Mouse (Mus musculus) hindbrain, embryonic 10.5 days (tissue): Measurements from ENCODE around the gene Wdr74. TPM values are rescaled to one million over a fixed set of nuclear protein-coding genes. Genes with fewer than 3 reads are reported as not detected.
"Not testable (repeated sequence)": the region's sequence is repeated elsewhere in the genome, so short reads cannot be mapped to it uniquely, and the experiment has no call there.

Experiments
- DNase-seq: peaks from one replicate; pipeline ENCODE4 v3.0.0-alpha.2; 2017; ENCODE audit warnings: low spot score
- H3K27ac ChIP-seq: fragments of 300-500 bp; sonication (generic); 2 replicates; pipeline ENCODE4 v1.5.1; 2016; ENCODE audit warnings: mild to moderate bottlenecking, moderate library complexity
- H3K27me3 ChIP-seq: fragments of 300-500 bp; sonication (generic); 2 replicates; pipeline ENCODE4 v1.6.1; 2016; ENCODE audit warnings: mild to moderate bottlenecking; ENCODE audit not compliant: poor library complexity, insufficient read depth, severe bottlenecking
- H3K36me3 ChIP-seq: fragments of 300-500 bp; sonication (generic); 2 replicates; pipeline ENCODE4 v1.6.1; 2016; ENCODE audit warnings: mild to moderate bottlenecking, moderate library complexity
- H3K4me1 ChIP-seq: fragments of 300-500 bp; sonication (generic); replicated peaks from 2 replicates; pipeline ENCODE4 v1.6.1; 2016; ENCODE audit warnings: mild to moderate bottlenecking
- H3K4me3 ChIP-seq: fragments of 300-500 bp; sonication (generic); 2 replicates; pipeline ENCODE4 v1.5.1; 2016; ENCODE audit warnings: mild to moderate bottlenecking, moderate library complexity
- H3K9me3 ChIP-seq: fragments of 300-500 bp; sonication (generic); 2 replicates; pipeline ENCODE4 v1.6.1; 2016; ENCODE audit warnings: mild to moderate bottlenecking, moderate library complexity
- WGBS: fragments of 180-500 bp; shearing (Covaris S2); methylation state at CpG from one replicate; pipeline ENCODE4 v1.1.7; 2016; 5-methylcytosine and 5-hydroxymethylcytosine counted together
- polyA plus RNA-seq: library from polyadenylated mRNA; unstranded; fragments of >200 nt; fragmentation: Nextera tagmentation; extraction: Ambion mirVana; gene quantifications from 2 replicates; pipeline ENCODE4 v1.2.1, GENCODE M21; 2016

The Wdr74 gene
- polyA plus RNA-seq, 1 experiment from 2014 or later: 112 TPM

- 63% methylated on average over 4 of the region's 4 CpGs for WGBS
- no peaks in the 10 kb centered on the region for H3K27me3 ChIP-seq
- peak overlapping the region; percentile 72 for H3K4me3 ChIP-seq
- no peak for DNase-seq
- peaks cover 31% of the 10 kb centered on the region for H3K36me3 ChIP-seq
- H3K27ac ChIP-seq: peak overlapping the region; percentile 93
- H3K4me1 ChIP-seq: peaks cover 26% of the 10 kb centered on the region
- no peaks in the 10 kb centered on the region for H3K9me3 ChIP-seq
These were observed 13.6 kb upstream of the Wdr74 start for GRCm38 (mm10) chr19:8722021-8722420.

- H3K4me1 ChIP-seq: peaks cover 26% of the 10 kb centered on the region
- no peak for DNase-seq
These were observed 13.1 kb upstream of the Wdr74 start for GRCm38 (mm10) chr19:8722559-8722906.

GRCm38 (mm10) chr19:8722907-8723573 is 12.6 kb upstream of the Wdr74 start, which contains the start of gene Slc3a2:
Gene Slc3a2 (minus strand): TSS chr19:8723369.
- Histone ChIP-seq H3K36me3 (peaks cover 32% of the 10 kb centered on the region), H3K27me3 (no peaks in the 10 kb centered on the region), H3K27ac (peak within 1 kb of the TSS; percentile 93), H3K9me3 (no peaks in the 10 kb centered on the region), H3K4me3 (peak within 1 kb of the TSS; percentile 72), H3K4me1 (peaks cover 26% of the 10 kb centered on the region)
- DNase-seq: peak; percentile 97
- WGBS: under 1% methylated on average over 50 of the region's 50 CpGs

More at GRCm38 (mm10) chr19:8722559-8722906, 13.1 kb upstream of the Wdr74 start:
- Histone ChIP-seq H3K27ac (peak overlapping the region; percentile 93), H3K27me3 (no peaks in the 10 kb centered on the region), H3K9me3 (no peaks in the 10 kb centered on the region), H3K4me3 (peak overlapping the region; percentile 72), H3K36me3 (peaks cover 32% of the 10 kb centered on the region)
- WGBS: 3% methylated on average over 5 of the region's 5 CpGs

GRCm38 (mm10) chr19:8723574-8724346 is 11.9 kb upstream of the Wdr74 start:
- peaks cover 32% of the 10 kb centered on the region for H3K36me3 ChIP-seq
- under 1% methylated on average over 20 of the region's 20 CpGs for WGBS
- H3K9me3 ChIP-seq: no peaks in the 10 kb centered on the region
- H3K4me1 ChIP-seq: peaks cover 26% of the 10 kb centered on the region
- peak overlapping the region; percentile 93 for H3K27ac ChIP-seq
- DNase-seq: peak; percentile 28
- H3K27me3 ChIP-seq: no peaks in the 10 kb centered on the region
- peak overlapping the region; percentile 72 for H3K4me3 ChIP-seq

- no peaks in the 10 kb centered on the region for H3K27me3 ChIP-seq
- WGBS: 6% methylated on average over 2 of the region's 2 CpGs
- peak overlapping the region; percentile 93 for H3K27ac ChIP-seq
- no peak for DNase-seq
- no peaks in the 10 kb centered on the region for H3K9me3 ChIP-seq
- peak overlapping the region; percentile 72 for H3K4me3 ChIP-seq
- H3K4me1 ChIP-seq: peaks cover 26% of the 10 kb centered on the region
- peaks cover 32% of the 10 kb centered on the region for H3K36me3 ChIP-seq
These were observed 11.2 kb upstream of the Wdr74 start for GRCm38 (mm10) chr19:8724392-8724791.

- H3K27ac ChIP-seq: no peak overlapping the region
- H3K27me3 ChIP-seq: no peaks in the 10 kb centered on the region
- peaks cover 26% of the 10 kb centered on the region for H3K4me1 ChIP-seq
- DNase-seq: no peak
- H3K9me3 ChIP-seq: no peaks in the 10 kb centered on the region
- H3K4me3 ChIP-seq: peak overlapping the region; percentile 72
- H3K36me3 ChIP-seq: peaks cover 32% of the 10 kb centered on the region
- WGBS: 61% methylated on average over 4 of the region's 4 CpGs
These were observed 10.5 kb upstream of the Wdr74 start for GRCm38 (mm10) chr19:8725081-8725613.

GRCm38 (mm10) chr19:8726609-8727390 is 8.8 kb upstream of the Wdr74 start:
- DNase-seq: no peak
- no peaks in the 10 kb centered on the region for H3K27me3 ChIP-seq
- H3K4me3 ChIP-seq: no peak overlapping the region
- no peak overlapping the region for H3K27ac ChIP-seq
- 13% methylated on average over 3 of the region's 3 CpGs for WGBS
- H3K4me1 ChIP-seq: peaks cover 26% of the 10 kb centered on the region
- no peaks in the 10 kb centered on the region for H3K9me3 ChIP-seq
- peaks cover 32% of the 10 kb centered on the region for H3K36me3 ChIP-seq

GRCm38 (mm10) chr19:8727495-8728114 is 8.0 kb upstream of the Wdr74 start:
- H3K4me3 ChIP-seq: no peak overlapping the region
- H3K36me3 ChIP-seq: peaks cover 32% of the 10 kb centered on the region
- no peak overlapping the region for H3K27ac ChIP-seq
- H3K27me3 ChIP-seq: no peaks in the 10 kb centered on the region
- peaks cover 18% of the 10 kb centered on the region for H3K4me1 ChIP-seq
- WGBS: 29% methylated on average over 5 of the region's 5 CpGs
- no peaks in the 10 kb centered on the region for H3K9me3 ChIP-seq
- no peak for DNase-seq

GRCm38 (mm10) chr19:8728335-8729099 is 7.1 kb upstream of the Wdr74 start:
- H3K9me3 ChIP-seq, H3K27ac ChIP-seq, H3K27me3 ChIP-seq, H3K4me3 ChIP-seq, DNase-seq: not testable (repeated sequence)
- Histone ChIP-seq H3K36me3 (peaks cover 32% of the 10 kb centered on the region), H3K4me1 (peaks cover 18% of the 10 kb centered on the region)
- 47% methylated on average over 3 of the region's 3 CpGs for WGBS

- H3K4me1 ChIP-seq: peaks cover 14% of the 10 kb centered on the region
- peaks cover 20% of the 10 kb centered on the region for H3K36me3 ChIP-seq
- no peak for DNase-seq
- H3K27me3 ChIP-seq: no peaks in the 10 kb centered on the region
- no peak overlapping the region for H3K4me3 ChIP-seq
- H3K9me3 ChIP-seq: no peaks in the 10 kb centered on the region
- 76% methylated on average over 3 of the region's 3 CpGs for WGBS
- H3K27ac ChIP-seq: no peak overlapping the region
These were observed 1.3 kb upstream of the Wdr74 start for GRCm38 (mm10) chr19:8734334-8734733.

GRCm38 (mm10) chr19:8736160-8736467 is 487 bp downstream of the Wdr74 start:
- peaks cover 22% of the 10 kb centered on the region for H3K4me1 ChIP-seq
- 2% methylated on average over 11 of the region's 11 CpGs for WGBS
- H3K9me3 ChIP-seq: no peaks in the 10 kb centered on the region
- peaks cover 35% of the 10 kb centered on the region for H3K36me3 ChIP-seq
- H3K27me3 ChIP-seq: no peaks in the 10 kb centered on the region
- peak overlapping the region; percentile 84 for H3K27ac ChIP-seq
- DNase-seq: no peak
- H3K4me3 ChIP-seq: peak overlapping the region; percentile 96

GRCm38 (mm10) chr19:8738911-8739310 is 3.3 kb downstream of the Wdr74 start:
- H3K4me3 ChIP-seq: 0 out of 2 replicates have a peak overlapping the region, but pooled peaks have one; percentile 2

More at GRCm38 (mm10) chr19:8738911-8739310, 3.3 kb downstream of the Wdr74 start:
- H3K27ac ChIP-seq: no peak overlapping the region
- H3K27me3 ChIP-seq: no peaks in the 10 kb centered on the region
- peaks cover 49% of the 10 kb centered on the region for H3K36me3 ChIP-seq
- no peaks in the 10 kb centered on the region for H3K9me3 ChIP-seq
- DNase-seq: no peak
- 95% methylated on average over 7 of the region's 7 CpGs for WGBS
- peaks cover 33% of the 10 kb centered on the region for H3K4me1 ChIP-seq
